In genomic region chr3:52043847-52044246, GRCm38 (mm10) we compare ENCODE assay signal across 9 mouse cellular contexts.
DNase-seq lines count a peak whose midpoint lies in the region; ATAC-seq and TF ChIP-seq lines count a peak whose summit lies in the region.
"Had no signal": no experiment of that assay in that cellular context is flagged by ENCODE, and none has a peak within 500 bp of the region (broad histone marks: within the 10 kb centered on the region; RNA-seq: fewer than 3 reads in every experiment).

No protein-coding gene starts in this region.

- DNase-seq in heart, adult 11 months = peak; percentile 61
- DNase-seq in heart, adult 2 months = no peak
- DNase-seq in lung, postnatal 0 days (ENCODE audit: low spot score) = no peak
- no peak for DNase-seq in lung, adult 2 months
- no peak for DNase-seq in hindbrain, embryonic 11.5 days (ENCODE audit: low spot score)
- no peak for DNase-seq in cerebellum, adult 18-20 months
- DNase-seq in urinary bladder, postnatal 25 days (ENCODE audit: low spot score) = no peak

- intact Hi-C loops in heart, adult 2 months (cut with DNase I) = no loop called here

- H3K4me1 ChIP-seq in heart, adult 2 months (ENCODE audit: control insufficient read depth, insufficient read depth, low read length) = peaks cover 5% of the 10 kb centered on the region
- peaks cover 26% of the 10 kb centered on the region for H3K4me1 ChIP-seq in lung, postnatal 0 days (ENCODE audit: insufficient read depth, low read depth, low read length)
- peaks cover 9% of the 10 kb centered on the region for H3K4me1 ChIP-seq in lung, adult 2 months (ENCODE audit: control insufficient read depth, insufficient read depth, low read length)
- peaks cover 16% of the 10 kb centered on the region for H3K4me1 ChIP-seq in hindbrain, embryonic 11.5 days (replicated peaks; ENCODE audit: control insufficient read depth, insufficient read depth, low read length)
- H3K4me1 ChIP-seq in midbrain, embryonic 13.5 days (replicated peaks) = peaks cover 60% of the 10 kb centered on the region

- no peaks in the 10 kb centered on the region for H3K79me2 ChIP-seq in heart, adult 2 months (replicated peaks; ENCODE audit: control insufficient read depth, insufficient read depth, low read length)

- no peaks in the 10 kb centered on the region for H3K9me3 ChIP-seq in lung, postnatal 0 days (ENCODE audit: low read length)
- no peaks in the 10 kb centered on the region for H3K9me3 ChIP-seq in hindbrain, embryonic 11.5 days (ENCODE audit: control insufficient read depth, low read length)
- no peaks in the 10 kb centered on the region for H3K9me3 ChIP-seq in midbrain, embryonic 13.5 days
- H3K9me3 ChIP-seq: megakaryocyte, embryonic 14.5 days had no signal

- no peak for TF ChIP-seq POLR2A in heart, adult 2 months (IDR thresholded peaks at IDR 0.05; ENCODE audit: insufficient read depth, low read depth, low read length)
- no peak for TF ChIP-seq POLR2A in lung, adult 2 months (IDR thresholded peaks at IDR 0.05; ENCODE audit: borderline replicate concordance, extremely low read depth, low read depth, low read length)

- no peak overlapping the region for H3K9ac ChIP-seq in heart, adult 2 months (ENCODE audit: low read depth, low read length)
- H3K9ac ChIP-seq in lung, postnatal 0 days (replicated peaks; ENCODE audit: low read depth) = no peak overlapping the region
- no peak overlapping the region for H3K9ac ChIP-seq in hindbrain, embryonic 11.5 days (ENCODE audit: low read depth, low read length)
- H3K9ac ChIP-seq in midbrain, embryonic 13.5 days (replicated peaks) = 0 out of 2 replicates have a peak overlapping the region, but pooled peaks have one; percentile 6

- no peak overlapping the region for H3K4me3 ChIP-seq in heart, adult 2 months
- H3K4me3 ChIP-seq in lung, postnatal 0 days (ENCODE audit: low read depth, low read length) = no peak overlapping the region
- H3K4me3 ChIP-seq in lung, adult 2 months (replicated peaks; ENCODE audit: extremely low read depth, low read depth, low read length) = no peak overlapping the region
- H3K4me3 ChIP-seq in hindbrain, embryonic 11.5 days (ENCODE audit: low read depth, low read length) = no peak overlapping the region
- H3K4me3 ChIP-seq in midbrain, embryonic 13.5 days (replicated peaks) = no peak overlapping the region
- H3K4me3 ChIP-seq: megakaryocyte, embryonic 14.5 days had no signal

- TF ChIP-seq EP300 in heart, adult 2 months (IDR thresholded peaks at IDR 0.05; ENCODE audit: insufficient read depth, low read depth, low read length) = no peak
- TF ChIP-seq EP300 in lung, postnatal 0 days (IDR thresholded peaks at IDR 0.05) = no peak

- no peak overlapping the region for H3K27ac ChIP-seq in heart, adult 2 months
- 0 out of 2 replicates have a peak overlapping the region, but pooled peaks have one; percentile 5 for H3K27ac ChIP-seq in lung, postnatal 0 days (ENCODE audit: low read length)
- peak overlapping the region; percentile 9; the same call in 1 of the 2 replicates for H3K27ac ChIP-seq in hindbrain, embryonic 11.5 days (ENCODE audit: low read depth, low read length)
- peak overlapping the region; percentile 90 for H3K27ac ChIP-seq in midbrain, embryonic 13.5 days

- ATAC-seq in lung, postnatal 0 days = no peak
- ATAC-seq in hindbrain, embryonic 11.5 days (ENCODE audit: low FRiP score) = no peak
- ATAC-seq in midbrain, embryonic 13.5 days = no peak

- 80% methylated on average over 4 of the region's 4 CpGs for WGBS in heart, adult 2 months
- 63% methylated on average over 4 of the region's 4 CpGs for WGBS in lung, postnatal 0 days
- 72% methylated on average over 4 of the region's 4 CpGs for WGBS in lung, adult 2 months
- 61% methylated on average over 4 of the region's 4 CpGs for WGBS in hindbrain, embryonic 11.5 days
- WGBS in midbrain, embryonic 13.5 days = 51% methylated on average over 4 of the region's 4 CpGs

- no peak for TF ChIP-seq CTCF in heart, adult 2 months (IDR thresholded peaks at IDR 0.05)
- no peak for TF ChIP-seq CTCF in lung, postnatal 0 days (IDR thresholded peaks at IDR 0.05)
- TF ChIP-seq CTCF in lung, adult 2 months (IDR thresholded peaks at IDR 0.05; ENCODE audit: insufficient read depth, low read length) = no peak

- no peak overlapping the region for H3K4me2 ChIP-seq in lung, postnatal 0 days (replicated peaks; ENCODE audit: low read depth, low read length)
- no peak overlapping the region for H3K4me2 ChIP-seq in hindbrain, embryonic 11.5 days (replicated peaks; ENCODE audit: low read depth, low read length)
- H3K4me2 ChIP-seq in midbrain, embryonic 13.5 days (replicated peaks) = peak overlapping the region; percentile 59

- H3K36me3 ChIP-seq in heart, adult 2 months (ENCODE audit: control insufficient read depth, insufficient read depth, low read length) = no peaks in the 10 kb centered on the region
- H3K36me3 ChIP-seq in lung, postnatal 0 days (ENCODE audit: insufficient read depth, low read length) = no peaks in the 10 kb centered on the region
- no peaks in the 10 kb centered on the region for H3K36me3 ChIP-seq in hindbrain, embryonic 11.5 days (ENCODE audit: control insufficient read depth, insufficient read depth, low read length)
- no peaks in the 10 kb centered on the region for H3K36me3 ChIP-seq in midbrain, embryonic 13.5 days

- no peaks in the 10 kb centered on the region for H3K27me3 ChIP-seq in heart, adult 2 months (ENCODE audit: control insufficient read depth, insufficient read depth, low read length)
- no peaks in the 10 kb centered on the region for H3K27me3 ChIP-seq in lung, postnatal 0 days (replicated peaks; ENCODE audit: insufficient read depth, low read length)
- no peaks in the 10 kb centered on the region for H3K27me3 ChIP-seq in hindbrain, embryonic 11.5 days (ENCODE audit: control insufficient read depth, insufficient read depth, low read length)
- peaks cover 3% of the 10 kb centered on the region; the same call in 1 of the 2 replicates for H3K27me3 ChIP-seq in midbrain, embryonic 13.5 days
- H3K27me3 ChIP-seq: megakaryocyte, embryonic 14.5 days had no signal
